ENCODE assay signal across 10 mouse cellular contexts in genomic region chr2:58174476-58175286, GRCm38 (mm10). TPM values are rescaled to one million over a fixed set of nuclear protein-coding genes. Genes with fewer than 3 reads are reported as not detected.
DNase-seq lines count a peak whose midpoint lies in the region; ATAC-seq and TF ChIP-seq lines count a peak whose summit lies in the region.
"Had no signal": no experiment of that assay in that cellular context is flagged by ENCODE, and none has a peak within 500 bp of the region (broad histone marks: within the 10 kb centered on the region; RNA-seq: fewer than 3 reads in every experiment).

No protein-coding gene starts in this region.

- ATAC-seq in heart, postnatal 0 days (ENCODE audit: insufficient read depth, low read depth), result 0 out of 2 replicates have a peak, but pooled peaks have one; percentile 11
- no peak for ATAC-seq in liver, postnatal 0 days
- ATAC-seq in megakaryocyte progenitor cell, adult 5-6 weeks (replicated peaks; ENCODE audit: poor library complexity), result no peak

- H3K4me3 ChIP-seq in heart, postnatal 0 days (ENCODE audit: low read depth, low read length), result no peak overlapping the region
- H3K4me3 ChIP-seq in liver, postnatal 0 days (ENCODE audit: low read depth, low read length), result no peak overlapping the region
- H3K4me3 ChIP-seq: erythroblast, embryonic 14.5 days had no signal

- no peak for TF ChIP-seq EP300 in heart, postnatal 0 days (IDR thresholded peaks at IDR 0.05; ENCODE audit: low read depth)
- TF ChIP-seq EP300 in liver, postnatal 0 days (IDR thresholded peaks at IDR 0.05; ENCODE audit: low read depth), result no peak

- no peak for TF ChIP-seq CTCF in heart, postnatal 0 days (IDR thresholded peaks at IDR 0.05; ENCODE audit: low read depth)
- no peak for TF ChIP-seq CTCF in liver, postnatal 0 days (IDR thresholded peaks at IDR 0.05; ENCODE audit: low read depth)

- WGBS in heart, postnatal 0 days, result 31% methylated on average over 9 of the region's 9 CpGs
- 83% methylated on average over 9 of the region's 9 CpGs for WGBS in liver, postnatal 0 days (ENCODE audit: insufficient replicate concordance)

- DNase-seq in heart, postnatal 0 days (ENCODE audit: low spot score), result no peak
- DNase-seq in heart, postnatal 36 days, result no peak
- peak; percentile 66 for DNase-seq in MN1 (ENCODE audit: low spot score)
- DNase-seq in cerebellum, adult 9-11 months, result peak; percentile 33
- peak; percentile 37 to 44 for DNase-seq in layer of hippocampus, adult 8-10 months (ENCODE audit: low spot score in 2 of 2)
- DNase-seq in thymus, postnatal 4 days, result no peak
- no peak for DNase-seq in liver, postnatal 0 days
- DNase-seq: adrenal gland, adult 8-10 months had no signal

- H3K27me3 ChIP-seq in heart, postnatal 0 days (ENCODE audit: control insufficient read depth, insufficient read depth, low read length), result no peaks in the 10 kb centered on the region
- H3K27me3 ChIP-seq in liver, postnatal 0 days (ENCODE audit: insufficient read depth, low read length), result no peaks in the 10 kb centered on the region

- 0 out of 2 replicates have a peak overlapping the region, but pooled peaks have one; percentile 11 for H3K27ac ChIP-seq in heart, postnatal 0 days (ENCODE audit: low read depth)
- H3K27ac ChIP-seq in liver, postnatal 0 days (ENCODE audit: low read depth), result no peak overlapping the region

- no peaks in the 10 kb centered on the region for H3K36me3 ChIP-seq in heart, postnatal 0 days (replicated peaks; ENCODE audit: control insufficient read depth, insufficient read depth, low read length)
- no peaks in the 10 kb centered on the region for H3K36me3 ChIP-seq in liver, postnatal 0 days (replicated peaks; ENCODE audit: insufficient read depth, low read length)

- no peak overlapping the region for H3K4me2 ChIP-seq in heart, postnatal 0 days (ENCODE audit: low read depth, low read length)
- H3K4me2 ChIP-seq in liver, postnatal 0 days (ENCODE audit: low read depth, low read length), result no peak overlapping the region

- peaks cover 18% of the 10 kb centered on the region for H3K4me1 ChIP-seq in heart, postnatal 0 days (ENCODE audit: control insufficient read depth, insufficient read depth)
- H3K4me1 ChIP-seq in liver, postnatal 0 days (ENCODE audit: insufficient read depth), result no peaks in the 10 kb centered on the region

- no peaks in the 10 kb centered on the region for H3K9me3 ChIP-seq in heart, postnatal 0 days (replicated peaks; ENCODE audit: control insufficient read depth, low read length)
- H3K9me3 ChIP-seq in liver, postnatal 0 days (ENCODE audit: low read length), result no peaks in the 10 kb centered on the region

- H3K9ac ChIP-seq in heart, postnatal 0 days (replicated peaks; ENCODE audit: low read depth, low read length), result no peak overlapping the region
- no peak overlapping the region for H3K9ac ChIP-seq in liver, postnatal 0 days (replicated peaks)

- intact Hi-C loops in heart, postnatal 36 days (cut with DNase I), result no loop called here

RNA-seq across cellular contexts. Expression of gene Cytip, which starts 20.7 kb away (rescaled TPM):
- total RNA-seq in heart, postnatal 0 days (2014; rRNA removed; ENCODE audit: low replicate concordance), result 2.4 TPM in 1 of 2 replicates, not detected in the other
- polyA plus RNA-seq in heart, postnatal 0 days (2015; fragmentation: Nextera tagmentation; extraction: Ambion mirVana), result 0.27 and 0.49 TPM in 2 replicates
- 1 to 10 TPM; 1.2 to 1.4 TPM for total RNA-seq in heart, postnatal 36 days (2021)
- 1 to 10 TPM in 2 of 4 experiments, not detected in 2; 1.3 TPM for total RNA-seq in layer of hippocampus, adult 8-10 months (2022)
- 6.8 and 7.5 TPM in 2 replicates for polyA plus RNA-seq in liver, postnatal 0 days (2015; fragmentation: Nextera tagmentation; extraction: Ambion mirVana)
- 14.7 and 26.8 TPM in 2 replicates for total RNA-seq in megakaryocyte progenitor cell, adult 5-6 weeks (2015)
- 34.1 and 46.1 TPM in 2 replicates for total RNA-seq in megakaryocyte progenitor cell, adult 5-6 weeks (2017)
- polyA plus RNA-seq: erythroblast, embryonic 14.5 days had no signal

Comparison
In these comparisons a context has a peak if more than half of its experiments do, and no peak if none do; other contexts are left out.
1. DNase-seq: peak in MN1 (single experiment), cerebellum, adult 9-11 months (single experiment) and layer of hippocampus, adult 8-10 months (2 of 2); none in heart, postnatal 0 days (single experiment), heart, postnatal 36 days (0 of 2), thymus, postnatal 4 days (single experiment) and liver, postnatal 0 days (single experiment).